Mouse (Mus musculus): ENCODE data around the gene Tagap. TPM values are rescaled to one million over a fixed set of nuclear protein-coding genes. Genes with fewer than 3 reads are reported as not detected.

Gene Tagap
- total and polyA plus RNA-seq, 3 experiments: 14.2 to 20.9 (median 16.3) TPM

DNA sequence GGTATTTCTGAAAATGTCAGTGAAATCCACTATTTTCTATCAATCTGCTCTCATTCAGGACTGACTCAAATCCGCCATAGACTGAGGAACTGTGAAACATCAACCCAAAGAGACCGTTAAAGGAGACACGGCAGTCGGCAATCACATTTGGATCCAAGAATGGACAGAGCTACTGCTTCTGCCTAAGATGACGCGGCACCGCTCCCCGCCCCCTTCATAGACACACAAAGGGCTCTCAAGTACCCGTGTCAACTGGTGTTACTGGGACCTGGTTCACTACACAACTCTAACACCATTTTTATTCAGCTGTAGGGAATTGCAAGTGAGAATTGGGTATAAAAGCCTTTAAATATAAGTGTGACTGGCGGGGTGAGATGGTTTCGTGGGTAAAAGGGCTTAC is 42.7 kb upstream of the Tagap start:
- dilution Hi-C loops (cut with MboI; ENCODE audit: extremely low pct_ligation_motif_present, extremely low pct_unique_long_range_greater_than_20kb, low sequenced_read_pairs) (no loop called here), in situ Hi-C loops (cut with MboI; ENCODE audit: low pct_ligation_motif_present, low pct_unique_long_range_greater_than_20kb, low sequenced_read_pairs) (no loop called here)
- Histone ChIP-seq H3K79me2 (replicated peaks; ENCODE audit: control insufficient read depth, extremely low read depth, insufficient read depth, poor library complexity, severe bottlenecking) (no peaks in the 10 kb centered on the region), H3K27me3 (replicated peaks) (no peaks in the 10 kb centered on the region), H3K36me3 (replicated peaks in 1 of 2; ENCODE audit: control insufficient read depth in 1 of 2, insufficient read depth in 1 of 2, low read length in 1 of 2) (no peaks in the 10 kb centered on the region), H3K4me2 (ENCODE audit: insufficient read depth, low read depth, poor library complexity, severe bottlenecking) (no peak overlapping the region), H3K9me3 (replicated peaks; ENCODE audit: low read length) (no peaks in the 10 kb centered on the region), H3K4me1 (ENCODE audit: control insufficient read depth in 1 of 2, insufficient read depth in 2 of 2) (peaks cover 20 to 45% of the 10 kb centered on the region in 2 experiments), H3K9ac (ENCODE audit: insufficient read depth, low read depth) (no peak overlapping the region), H3K27ac (ENCODE audit: insufficient read depth, low read depth) (no peak overlapping the region), H3K4me3 (replicated peaks in 1 of 3; ENCODE audit: low read depth in 2 of 3, low read length in 2 of 3, poor library complexity in 1 of 3) (no peak overlapping the region)
- TF ChIP-seq TCF12 (IDR thresholded peaks at IDR 0.05; ENCODE audit: low read depth, low read length): no peak
- TF ChIP-seq RCOR1 (conservative IDR thresholded peaks at IDR 0.05; ENCODE audit: low read depth, low read length): no peak
- no peak for TF ChIP-seq MAZ (IDR thresholded peaks at IDR 0.05; ENCODE audit: low read depth, low read length)
- no peak for TF ChIP-seq JUND (conservative IDR thresholded peaks at IDR 0.05; ENCODE audit: low read depth, low read length)
- TF ChIP-seq POLR2AphosphoS2 (IDR thresholded peaks at IDR 0.05; ENCODE audit: low read depth, low read length): no peak
- no peak for TF ChIP-seq MAX (IDR thresholded peaks at IDR 0.05; ENCODE audit: low read length)
- no peak for TF ChIP-seq ELF1 (IDR thresholded peaks at IDR 0.05; ENCODE audit: low read depth, low read length)
- TF ChIP-seq NELFE (IDR thresholded peaks at IDR 0.05; ENCODE audit: low read depth, low read length): no peak
- TF ChIP-seq KAT2A (IDR thresholded peaks at IDR 0.05; ENCODE audit: insufficient replicate concordance, low read length): no peak
- TF ChIP-seq SIN3A (IDR thresholded peaks at IDR 0.05; ENCODE audit: low read length): no peak
- DNase-seq (ENCODE audit: extremely low read depth): no peak

DNA sequence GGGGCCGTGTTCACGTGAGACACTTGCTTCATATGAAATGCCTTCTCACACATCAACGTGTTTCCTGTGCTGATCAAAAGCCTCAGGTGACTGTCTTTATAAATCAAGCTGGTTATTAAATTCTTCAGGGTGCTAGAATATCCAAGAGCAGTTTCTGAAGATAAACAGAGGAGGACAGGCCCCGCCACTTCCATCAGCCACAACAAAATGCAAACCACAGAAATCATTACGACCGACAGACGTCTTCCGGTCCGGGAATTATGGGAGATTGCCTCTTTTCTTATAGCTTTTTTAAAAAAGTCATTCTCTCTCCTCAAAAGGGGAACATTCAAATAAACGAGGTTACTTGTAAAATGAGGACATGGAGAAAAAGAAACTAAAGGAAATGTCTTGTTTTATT is 41.2 kb upstream of the Tagap start:
- H3K4me1 ChIP-seq (ENCODE audit: control insufficient read depth in 1 of 2, insufficient read depth in 2 of 2): peaks cover 17 to 45% of the 10 kb centered on the region in 2 experiments; a peak in 3 of 4 replicates
- in situ Hi-C loops (cut with MboI; ENCODE audit: low pct_ligation_motif_present, low pct_unique_long_range_greater_than_20kb, low sequenced_read_pairs): no loop called here
- no peaks in the 10 kb centered on the region for H3K9me3 ChIP-seq (replicated peaks; ENCODE audit: low read length)
- H3K36me3 ChIP-seq (replicated peaks in 1 of 2; ENCODE audit: control insufficient read depth in 1 of 2, insufficient read depth in 1 of 2, low read length in 1 of 2): no peaks in the 10 kb centered on the region
- no peak overlapping the region for H3K4me3 ChIP-seq (replicated peaks in 1 of 3; ENCODE audit: low read depth in 2 of 3, low read length in 2 of 3, poor library complexity in 1 of 3)
- dilution Hi-C loops (cut with MboI; ENCODE audit: extremely low pct_ligation_motif_present, extremely low pct_unique_long_range_greater_than_20kb, low sequenced_read_pairs): no loop called here
- no peak for DNase-seq (ENCODE audit: extremely low read depth)
- H3K27ac ChIP-seq (ENCODE audit: insufficient read depth, low read depth): no peak overlapping the region
- H3K9ac ChIP-seq (ENCODE audit: insufficient read depth, low read depth): no peak overlapping the region
- H3K27me3 ChIP-seq (replicated peaks): no peaks in the 10 kb centered on the region
- no peak overlapping the region for H3K4me2 ChIP-seq (ENCODE audit: insufficient read depth, low read depth, poor library complexity, severe bottlenecking)
- no peaks in the 10 kb centered on the region for H3K79me2 ChIP-seq (replicated peaks; ENCODE audit: control insufficient read depth, extremely low read depth, insufficient read depth, poor library complexity, severe bottlenecking)
- no peak for TF ChIP-seq POLR2A (IDR thresholded peaks at IDR 0.05; ENCODE audit: low read depth, low read length)
- TF ChIP-seq BHLHE40 (IDR thresholded peaks at IDR 0.05; ENCODE audit: low read depth, low read length): no peak
- no peak for TF ChIP-seq E2F4 (IDR thresholded peaks at IDR 0.05; ENCODE audit: insufficient replicate concordance, low read depth, low read length)
- TF ChIP-seq CTCF (conservative IDR thresholded peaks at IDR 0.05 in 1 of 2, IDR thresholded peaks at IDR 0.05 in 1 of 2; ENCODE audit: low read depth in 2 of 2, low read length in 2 of 2): no peak
- no peak for TF ChIP-seq PAX5 (IDR thresholded peaks at IDR 0.05; ENCODE audit: low read length)
- no peak for TF ChIP-seq MAFK (IDR thresholded peaks at IDR 0.05; ENCODE audit: insufficient replicate concordance, low read length)
- no peak for TF ChIP-seq MXI1 (IDR thresholded peaks at IDR 0.05; ENCODE audit: low read depth, low read length)
- TF ChIP-seq JUND (conservative IDR thresholded peaks at IDR 0.05; ENCODE audit: low read depth, low read length): no peak
- no peak for TF ChIP-seq ETS1 (conservative IDR thresholded peaks at IDR 0.05; ENCODE audit: low read depth, low read length)
- TF ChIP-seq KAT2A (IDR thresholded peaks at IDR 0.05; ENCODE audit: insufficient replicate concordance, low read length): no peak
- no peak for TF ChIP-seq SMC3 (IDR thresholded peaks at IDR 0.05; ENCODE audit: low read depth, low read length)
- no peak for TF ChIP-seq RCOR1 (conservative IDR thresholded peaks at IDR 0.05; ENCODE audit: low read depth, low read length)
- TF ChIP-seq IRF4 (IDR thresholded peaks at IDR 0.05; ENCODE audit: low read depth, low read length): no peak
- TF ChIP-seq MEF2A (IDR thresholded peaks at IDR 0.05; ENCODE audit: borderline replicate concordance, low read depth, low read length): no peak
- TF ChIP-seq ZMIZ1 (IDR thresholded peaks at IDR 0.05; ENCODE audit: low read depth, low read length): no peak
- TF ChIP-seq ELF1 (IDR thresholded peaks at IDR 0.05; ENCODE audit: low read depth, low read length): no peak
- no peak for TF ChIP-seq TBP (conservative IDR thresholded peaks at IDR 0.05; ENCODE audit: low read depth, low read length)
- no peak for TF ChIP-seq NRF1 (IDR thresholded peaks at IDR 0.05; ENCODE audit: low read depth, low read length)
- no peak for TF ChIP-seq UBTF (IDR thresholded peaks at IDR 0.05; ENCODE audit: low read depth, low read length)
